Mouse (Mus musculus) testis, adult 2 months (tissue): Measurements from ENCODE around the gene Golph3. TPM values are rescaled to one million over a fixed set of nuclear protein-coding genes. Genes with fewer than 3 reads are reported as not detected.

Experiments
- H3K27ac ChIP-seq: fragments of 200-500 bp; 2 replicates; pipeline ENCODE4 v1.5.1; 2012; ENCODE audit warnings: low read depth, low read length; ENCODE audit not compliant: control insufficient read depth, insufficient read depth
- H3K27me3 ChIP-seq: fragments of 200-500 bp; 2 replicates; pipeline ENCODE4 v1.6.1; 2012; ENCODE audit warnings: mild to moderate bottlenecking, low read length, moderate library complexity; ENCODE audit not compliant: control insufficient read depth, insufficient read depth
- H3K36me3 ChIP-seq: fragments of 200-500 bp; 2 replicates; pipeline ENCODE4 v1.6.1; 2012; ENCODE audit warnings: mild to moderate bottlenecking, low read length; ENCODE audit not compliant: control insufficient read depth, insufficient read depth
- H3K4me1 ChIP-seq: fragments of 200-500 bp; 2 replicates; pipeline ENCODE4 v1.6.1; 2012; ENCODE audit warnings: low read length; ENCODE audit not compliant: control insufficient read depth, insufficient read depth
- H3K4me3 ChIP-seq: fragments of 200-500 bp; 2 replicates; pipeline ENCODE4 v1.5.1; 2012; ENCODE audit warnings: low read depth, mild to moderate bottlenecking, low read length, moderate library complexity, mixed read lengths; ENCODE audit not compliant: control insufficient read depth
- CTCF ChIP-seq: fragments of 200-500 bp; IDR thresholded peaks from 2 replicates; pipeline ENCODE4 v1.5.1; 2012; ENCODE audit warnings: low read depth, mild to moderate bottlenecking, inconsistent platforms, low read length, moderate library complexity; ENCODE audit not compliant: control insufficient read depth, insufficient read depth, insufficient replicate concordance
- POLR2A ChIP-seq: fragments of 200-500 bp; IDR thresholded peaks from 2 replicates; pipeline ENCODE4 v1.6.1; 2012; ENCODE audit warnings: low read depth, mild to moderate bottlenecking, inconsistent platforms, low read length, moderate library complexity; ENCODE audit not compliant: control insufficient read depth
- polyA plus RNA-seq: library from polyadenylated mRNA; depleted of rRNA; stranded (reverse); fragments of >200 nt; gene quantifications from 2 replicates; pipeline ENCODE4 v1.2.3, GENCODE M21; 2012

Golph3 gene
- polyA plus RNA-seq, 1 experiment = 36.3 TPM

DNA sequence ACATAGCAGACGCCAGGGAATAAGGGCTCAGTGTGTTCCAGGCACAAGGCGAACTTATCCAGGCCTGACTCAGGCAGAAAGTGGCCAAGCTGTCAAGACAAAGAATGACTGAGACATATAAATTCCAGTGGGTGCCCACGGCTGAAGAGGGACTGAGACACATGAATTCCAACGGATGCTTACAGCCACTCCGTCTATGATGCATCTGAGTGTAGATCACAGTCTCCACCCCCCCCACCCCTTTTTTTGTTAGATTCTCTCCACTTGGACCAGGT lies 35.8 kb upstream of the Golph3 start:
- H3K27ac ChIP-seq = no peak overlapping the region
- H3K36me3 ChIP-seq = no peaks in the 10 kb centered on the region

DNA sequence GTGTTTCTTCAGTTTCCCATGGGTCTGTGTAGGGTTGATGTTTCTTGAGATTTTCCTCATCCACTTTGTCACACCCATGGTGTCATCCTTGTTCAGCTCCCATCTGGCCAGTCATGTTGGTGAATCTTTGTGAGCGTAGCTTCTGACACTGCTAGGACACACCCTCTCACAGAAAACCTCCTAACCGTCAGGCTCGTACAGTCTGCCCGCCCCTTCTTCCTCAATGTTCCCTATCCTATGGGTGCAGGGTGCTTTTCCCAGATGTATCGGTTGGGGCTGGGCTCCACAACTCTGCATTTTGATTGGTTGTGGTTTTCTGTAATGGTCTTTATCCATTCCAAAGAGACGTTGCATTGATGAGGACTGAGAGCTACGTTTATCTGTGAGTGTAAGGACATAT lies 30.9 kb upstream of the Golph3 start:
- Histone ChIP-seq H3K27ac (no peak overlapping the region), H3K4me3 (no peak overlapping the region)
- TF ChIP-seq POLR2A (no peak), CTCF (no peak)

More for the DNA sequence above, 35.8 kb upstream of the Golph3 start:
- TF ChIP-seq POLR2A = no peak
- no peak for TF ChIP-seq CTCF
- Histone ChIP-seq H3K4me1 (no peaks in the 10 kb centered on the region), H3K27me3 (no peaks in the 10 kb centered on the region), H3K4me3 (no peak overlapping the region)

DNA sequence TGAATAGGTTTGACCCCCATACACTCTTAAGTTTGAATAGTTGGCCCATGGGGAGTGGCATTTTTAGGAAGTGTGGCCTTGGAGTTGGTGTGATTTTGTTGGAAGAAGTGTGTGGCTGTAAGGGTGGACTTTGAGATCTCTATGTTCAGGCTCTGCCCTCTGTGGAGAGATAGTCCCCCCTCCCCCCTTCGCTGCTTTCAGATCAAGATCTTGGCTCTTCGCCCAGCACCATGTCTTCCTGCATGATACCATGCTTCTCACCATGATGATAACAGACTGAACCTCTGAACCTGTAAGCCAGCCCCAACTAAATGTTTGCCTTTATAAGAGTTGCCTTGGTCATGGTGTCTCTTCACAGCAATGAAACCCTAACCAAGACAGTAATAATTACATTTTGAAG lies 29.5 kb upstream of the Golph3 start:
- H3K4me1 ChIP-seq = no peaks in the 10 kb centered on the region
- no peaks in the 10 kb centered on the region for H3K27me3 ChIP-seq
- no peaks in the 10 kb centered on the region for H3K36me3 ChIP-seq
- no peak overlapping the region for H3K4me3 ChIP-seq
- no peak overlapping the region for H3K27ac ChIP-seq
- TF ChIP-seq CTCF (no peak), POLR2A (no peak)

More for the DNA sequence above, 30.9 kb upstream of the Golph3 start:
- Histone ChIP-seq H3K36me3 (no peaks in the 10 kb centered on the region), H3K27me3 (no peaks in the 10 kb centered on the region), H3K4me1 (no peaks in the 10 kb centered on the region)

DNA sequence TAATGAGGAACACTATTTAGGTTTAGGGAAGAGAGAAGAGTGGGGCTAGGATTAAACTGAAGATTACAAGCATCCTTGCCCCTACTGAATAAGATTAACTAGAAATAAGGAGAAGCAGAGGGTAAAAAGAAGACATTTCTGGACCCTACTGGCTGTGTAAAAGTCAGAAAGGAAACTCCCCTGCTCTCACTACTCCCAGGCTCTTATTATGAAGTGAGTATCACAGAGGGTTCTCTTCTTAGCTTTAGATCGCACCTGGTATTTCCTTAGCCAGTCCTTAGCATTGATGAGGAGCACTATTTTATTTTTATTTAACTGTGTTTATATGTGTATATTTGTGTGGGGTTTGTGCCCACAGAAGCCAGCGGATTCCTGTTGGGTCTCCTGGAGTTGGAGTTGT lies 25.0 kb upstream of the Golph3 start:
- no peaks in the 10 kb centered on the region for H3K36me3 ChIP-seq
- no peak overlapping the region for H3K4me3 ChIP-seq
- H3K4me1 ChIP-seq = no peaks in the 10 kb centered on the region
- H3K27me3 ChIP-seq = no peaks in the 10 kb centered on the region
- TF ChIP-seq POLR2A (no peak), CTCF (no peak)
- no peak overlapping the region for H3K27ac ChIP-seq

DNA sequence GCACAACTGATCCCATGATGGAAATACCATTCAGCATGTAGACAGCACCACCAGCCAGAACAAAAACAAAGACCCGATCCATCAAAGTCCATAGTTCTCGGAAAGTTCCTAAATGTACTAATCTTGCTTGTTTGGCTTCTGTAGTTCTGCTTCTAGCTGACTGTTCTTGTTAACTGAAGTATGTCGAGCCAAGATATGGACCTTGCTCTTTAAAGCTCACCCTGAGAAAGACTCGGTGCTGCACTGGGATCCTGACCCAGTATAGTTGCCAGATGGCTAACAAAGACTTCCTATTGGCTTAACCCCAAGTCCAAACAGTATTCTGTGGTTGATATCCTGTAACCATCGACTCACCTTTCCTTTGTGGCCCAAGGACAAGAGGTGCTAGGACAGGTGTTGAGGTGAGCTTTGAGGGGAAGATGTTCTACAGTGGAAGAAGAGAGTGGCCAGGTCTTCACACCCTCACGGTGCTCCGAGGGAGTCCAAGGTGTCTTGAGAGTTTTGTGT lies 23.0 kb upstream of the Golph3 start:
- no peaks in the 10 kb centered on the region for H3K36me3 ChIP-seq
- H3K4me3 ChIP-seq = no peak overlapping the region
- TF ChIP-seq CTCF (no peak), POLR2A (no peak)
- H3K4me1 ChIP-seq = peaks cover 2% of the 10 kb centered on the region; the same call in 1 of the 2 replicates
- H3K27me3 ChIP-seq = no peaks in the 10 kb centered on the region
- no peak overlapping the region for H3K27ac ChIP-seq

DNA sequence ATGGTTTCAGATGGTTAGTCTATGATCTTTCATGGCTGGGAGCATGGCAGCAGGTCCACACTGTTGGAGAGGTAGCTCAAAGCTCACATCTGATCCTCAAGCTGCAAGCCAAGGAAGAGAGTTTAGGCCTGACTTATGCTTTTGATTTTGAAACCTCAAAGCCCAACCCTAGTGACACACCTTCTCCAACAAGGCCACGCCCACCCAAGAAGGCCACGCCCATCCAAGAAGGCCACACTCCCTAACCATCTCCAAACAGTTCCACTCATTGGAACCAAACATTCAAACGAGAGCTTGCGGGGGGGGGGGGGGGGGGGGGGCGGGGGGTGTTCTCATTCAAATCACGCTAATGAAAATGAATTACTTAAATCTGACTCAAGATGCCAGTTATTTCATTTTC lies 19.5 kb upstream of the Golph3 start:
- H3K27ac ChIP-seq = no peak overlapping the region
- H3K36me3 ChIP-seq = no peaks in the 10 kb centered on the region
- H3K4me1 ChIP-seq = peaks cover 2% of the 10 kb centered on the region; the same call in 1 of the 2 replicates
- no peak for TF ChIP-seq CTCF
- no peak for TF ChIP-seq POLR2A
- no peak overlapping the region for H3K4me3 ChIP-seq
- H3K27me3 ChIP-seq = no peaks in the 10 kb centered on the region

DNA sequence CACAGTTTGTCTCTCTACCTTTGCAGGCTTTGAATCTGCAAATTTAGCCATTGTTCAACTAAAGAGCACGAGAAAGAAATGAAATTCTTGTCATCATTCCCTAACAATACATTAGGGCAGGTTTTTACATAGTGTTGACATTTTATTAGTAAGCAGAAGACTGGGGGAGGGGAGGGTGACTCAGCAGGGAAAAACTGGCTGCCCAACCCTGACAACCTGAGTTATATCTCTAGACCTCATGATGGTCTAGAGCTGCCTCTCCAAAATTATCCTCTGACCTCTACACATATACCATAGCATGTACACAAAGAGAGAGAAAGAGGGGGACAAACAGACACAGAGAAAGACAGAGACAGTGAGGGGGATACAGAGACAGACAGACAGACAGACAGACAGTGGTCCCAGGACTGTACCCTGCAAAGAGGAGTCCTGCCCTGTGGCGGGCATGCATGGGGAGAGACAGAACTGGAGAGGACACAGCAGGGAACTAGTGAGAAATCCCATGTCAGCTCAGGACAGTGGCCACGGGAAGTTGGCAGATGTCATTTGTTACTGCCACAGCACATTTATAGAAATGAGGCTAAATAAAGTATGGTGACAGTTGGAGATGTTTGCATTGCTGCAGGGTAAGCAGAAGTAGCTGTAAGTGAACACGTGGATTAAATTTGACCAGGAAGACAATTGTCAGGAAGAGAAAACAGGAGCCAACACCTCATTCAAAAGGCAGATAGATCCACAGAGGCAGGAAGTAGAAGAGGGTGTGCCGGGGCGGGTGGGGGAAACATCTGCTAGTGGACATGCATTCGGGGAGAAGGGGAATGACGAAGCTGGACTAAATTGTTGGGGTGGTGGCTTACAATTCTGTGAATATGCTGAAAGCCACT lies 14.8 kb upstream of the Golph3 start:
- no peak for TF ChIP-seq CTCF
- TF ChIP-seq POLR2A = no peak
- Histone ChIP-seq H3K4me3 (no peak overlapping the region), H3K4me1 (peaks cover 2% of the 10 kb centered on the region; the same call in 1 of the 2 replicates), H3K36me3 (no peaks in the 10 kb centered on the region), H3K27me3 (no peaks in the 10 kb centered on the region), H3K27ac (peak overlapping the region; percentile 16; the same call in 1 of the 2 replicates)

DNA sequence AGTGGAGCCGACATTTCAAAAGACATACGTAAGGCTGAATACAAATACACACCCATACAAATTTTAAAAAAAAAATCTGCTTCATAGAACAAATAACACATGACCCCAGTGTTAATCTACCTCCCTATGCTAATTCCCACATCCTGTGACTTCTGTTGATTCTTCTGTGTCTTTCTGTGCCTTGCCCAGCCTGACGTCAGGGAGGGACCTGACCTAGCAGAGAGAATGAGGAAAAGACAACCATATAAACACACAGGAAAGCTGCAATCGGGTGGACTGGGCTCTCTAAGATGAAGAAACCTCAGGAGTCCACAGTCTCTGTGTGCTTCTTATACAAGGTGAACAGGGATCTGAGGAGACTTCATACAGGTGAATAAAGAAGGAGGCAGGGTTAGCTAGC lies 14.1 kb upstream of the Golph3 start:
- H3K27me3 ChIP-seq = no peaks in the 10 kb centered on the region
- no peaks in the 10 kb centered on the region for H3K36me3 ChIP-seq
- H3K27ac ChIP-seq = no peak overlapping the region
- no peak overlapping the region for H3K4me3 ChIP-seq
- TF ChIP-seq POLR2A = no peak
- no peak for TF ChIP-seq CTCF
- peaks cover 2% of the 10 kb centered on the region; the same call in 1 of the 2 replicates for H3K4me1 ChIP-seq
